Mouse (Mus musculus) hindbrain, embryonic 10.5 days (tissue): ENCODE results near the gene Zfp579. TPM values are rescaled to one million over a fixed set of nuclear protein-coding genes. Genes with fewer than 3 reads are reported as not detected.

Source experiments
- DNase-seq: peaks from one replicate; pipeline ENCODE4 v3.0.0-alpha.2; 2017; ENCODE audit warnings: low spot score
- H3K27ac ChIP-seq: fragments of 300-500 bp; sonication (generic); 2 replicates; pipeline ENCODE4 v1.5.1; 2016; ENCODE audit warnings: mild to moderate bottlenecking, moderate library complexity
- H3K27me3 ChIP-seq: fragments of 300-500 bp; sonication (generic); 2 replicates; pipeline ENCODE4 v1.6.1; 2016; ENCODE audit warnings: mild to moderate bottlenecking; ENCODE audit not compliant: poor library complexity, insufficient read depth, severe bottlenecking
- H3K36me3 ChIP-seq: fragments of 300-500 bp; sonication (generic); 2 replicates; pipeline ENCODE4 v1.6.1; 2016; ENCODE audit warnings: mild to moderate bottlenecking, moderate library complexity
- H3K4me1 ChIP-seq: fragments of 300-500 bp; sonication (generic); replicated peaks from 2 replicates; pipeline ENCODE4 v1.6.1; 2016; ENCODE audit warnings: mild to moderate bottlenecking
- H3K4me3 ChIP-seq: fragments of 300-500 bp; sonication (generic); 2 replicates; pipeline ENCODE4 v1.5.1; 2016; ENCODE audit warnings: mild to moderate bottlenecking, moderate library complexity
- H3K9me3 ChIP-seq: fragments of 300-500 bp; sonication (generic); 2 replicates; pipeline ENCODE4 v1.6.1; 2016; ENCODE audit warnings: mild to moderate bottlenecking, moderate library complexity
- WGBS: fragments of 180-500 bp; shearing (Covaris S2); methylation state at CpG from one replicate; pipeline ENCODE4 v1.1.7; 2016; 5-methylcytosine and 5-hydroxymethylcytosine counted together
- polyA plus RNA-seq: library from polyadenylated mRNA; unstranded; fragments of >200 nt; fragmentation: Nextera tagmentation; extraction: Ambion mirVana; gene quantifications from 2 replicates; pipeline ENCODE4 v1.2.1, GENCODE M21; 2016

The Zfp579 gene
- polyA plus RNA-seq, 1 experiment from 2014 or later = 43.1 TPM

- Histone ChIP-seq H3K4me1 (no peaks in the 10 kb centered on the region; the same call in 1 of the 2 replicates), H3K4me3 (no peak overlapping the region), H3K27ac (no peak overlapping the region), H3K27me3 (no peaks in the 10 kb centered on the region), H3K9me3 (peaks cover 7% of the 10 kb centered on the region; the same call in 1 of the 2 replicates), H3K36me3 (no peaks in the 10 kb centered on the region)
- no peak for DNase-seq
- 83% methylated on average over 18 of the region's 18 CpGs for WGBS
Observed at GRCm38 (mm10) chr7:4972321-4973047, 23.5 kb downstream of the Zfp579 start.

GRCm38 (mm10) chr7:4971710-4972109 lies 24.2 kb downstream of the Zfp579 start:
- 0 out of 2 replicates have a peak, but pooled peaks cover 5% of the 10 kb centered on the region for H3K9me3 ChIP-seq
- H3K4me1 ChIP-seq = no peaks in the 10 kb centered on the region; the same call in 1 of the 2 replicates
- no peaks in the 10 kb centered on the region for H3K27me3 ChIP-seq
- H3K27ac ChIP-seq = no peak overlapping the region
- WGBS = 30% methylated on average over 7 of the region's 7 CpGs
- H3K4me3 ChIP-seq = no peak overlapping the region
- H3K36me3 ChIP-seq = no peaks in the 10 kb centered on the region
- DNase-seq = no peak

GRCm38 (mm10) chr7:4971068-4971467 lies 24.9 kb downstream of the Zfp579 start, which contains the start of gene Sbk3:
Gene Sbk3 (minus strand): TSS chr7:4971168.
- H3K9me3 ChIP-seq = 0 out of 2 replicates have a peak, but pooled peaks cover 4% of the 10 kb centered on the region
- H3K4me1 ChIP-seq = no peaks in the 10 kb centered on the region; the same call in 1 of the 2 replicates
- no peak within 1 kb of the TSS for H3K4me3 ChIP-seq
- H3K36me3 ChIP-seq = no peaks in the 10 kb centered on the region
- no peak within 1 kb of the TSS; the same call in 1 of the 2 replicates for H3K27ac ChIP-seq
- no peaks in the 10 kb centered on the region for H3K27me3 ChIP-seq
- no peak for DNase-seq
- 49% methylated on average over 6 of the region's 6 CpGs for WGBS

GRCm38 (mm10) chr7:4964988-4965387 lies 31.0 kb downstream of the Zfp579 start:
- H3K27me3 ChIP-seq = no peaks in the 10 kb centered on the region
- no peak overlapping the region for H3K27ac ChIP-seq
- no peaks in the 10 kb centered on the region for H3K36me3 ChIP-seq
- DNase-seq = no peak
- H3K4me1 ChIP-seq = 0 out of 2 replicates have a peak, but pooled peaks cover 7% of the 10 kb centered on the region
- H3K9me3 ChIP-seq = 0 out of 2 replicates have a peak, but pooled peaks cover 4% of the 10 kb centered on the region
- H3K4me3 ChIP-seq = no peak overlapping the region
- WGBS = 85% methylated on average over 5 of the region's 5 CpGs

- H3K36me3 ChIP-seq = no peaks in the 10 kb centered on the region
- H3K4me3 ChIP-seq = peak within 1 kb of the TSS; percentile 18; the same call in 1 of the 2 replicates
- 9% methylated on average over 10 of the region's 10 CpGs for whole genome bisulfite sequencing
- H3K27me3 ChIP-seq = no peaks in the 10 kb centered on the region
- H3K4me1 ChIP-seq = 0 out of 2 replicates have a peak, but pooled peaks cover 7% of the 10 kb centered on the region
- peak; percentile 62 for DNase-seq
- H3K27ac ChIP-seq = no peak within 1 kb of the TSS
- H3K9me3 ChIP-seq = 0 out of 2 replicates have a peak, but pooled peaks cover under 1% of the 10 kb centered on the region
Observed at GRCm38 (mm10) chr7:4964272-4964671, 31.7 kb downstream of the Zfp579 start, which contains the start of gene Sbk2. Gene Sbk2 (minus strand): TSS chr7:4964406.

GRCm38 (mm10) chr7:4963527-4963926 lies 32.4 kb downstream of the Zfp579 start:
- no peak for DNase-seq
- H3K4me1 ChIP-seq = 0 out of 2 replicates have a peak, but pooled peaks cover 7% of the 10 kb centered on the region
- no peaks in the 10 kb centered on the region for H3K27me3 ChIP-seq
- no peak overlapping the region for H3K27ac ChIP-seq
- H3K36me3 ChIP-seq = no peaks in the 10 kb centered on the region
- no peaks in the 10 kb centered on the region for H3K9me3 ChIP-seq
- WGBS = 75% methylated on average over 5 of the region's 5 CpGs
- H3K4me3 ChIP-seq = no peak overlapping the region

GRCm38 (mm10) chr7:4957361-4957760 lies 38.6 kb downstream of the Zfp579 start:
- WGBS = 82% methylated on average over 10 of the region's 10 CpGs
- Histone ChIP-seq H3K36me3 (no peaks in the 10 kb centered on the region), H3K27ac (no peak overlapping the region; the same call in 1 of the 2 replicates), H3K4me1 (no peaks in the 10 kb centered on the region), H3K9me3 (no peaks in the 10 kb centered on the region), H3K4me3 (no peak overlapping the region), H3K27me3 (no peaks in the 10 kb centered on the region)
- no peak for DNase-seq

GRCm38 (mm10) chr7:4953815-4954445 lies 42.0 kb downstream of the Zfp579 start:
- Histone ChIP-seq H3K36me3 (no peaks in the 10 kb centered on the region), H3K27ac (no peak overlapping the region), H3K4me1 (no peaks in the 10 kb centered on the region), H3K27me3 (no peaks in the 10 kb centered on the region), H3K9me3 (0 out of 2 replicates have a peak, but pooled peaks cover 4% of the 10 kb centered on the region), H3K4me3 (no peak overlapping the region)
- WGBS = 29% methylated on average over 10 of the region's 10 CpGs
- no peak for DNase-seq

GRCm38 (mm10) chr7:4950561-4951342 lies 45.2 kb downstream of the Zfp579 start:
- no peaks in the 10 kb centered on the region for H3K27me3 ChIP-seq
- 87% methylated on average over 19 of the region's 19 CpGs for WGBS

GRCm38 (mm10) chr7:4948386-4948785 lies 47.6 kb downstream of the Zfp579 start:
- H3K27me3 ChIP-seq = no peaks in the 10 kb centered on the region
- H3K27ac ChIP-seq = no peak overlapping the region
- 73% methylated on average over 6 of the region's 6 CpGs for WGBS
- H3K36me3 ChIP-seq = no peaks in the 10 kb centered on the region
- 0 out of 2 replicates have a peak, but pooled peaks cover 4% of the 10 kb centered on the region for H3K9me3 ChIP-seq
- DNase-seq = no peak
- no peak overlapping the region for H3K4me3 ChIP-seq
- peaks cover 2% of the 10 kb centered on the region for H3K4me1 ChIP-seq

More at GRCm38 (mm10) chr7:4950561-4951342, 45.2 kb downstream of the Zfp579 start:
- Histone ChIP-seq H3K4me1 (no peaks in the 10 kb centered on the region), H3K9me3 (0 out of 2 replicates have a peak, but pooled peaks cover 4% of the 10 kb centered on the region), H3K27ac (no peak overlapping the region), H3K36me3 (no peaks in the 10 kb centered on the region), H3K4me3 (no peak overlapping the region)
- no peak for DNase-seq

- 62% methylated on average over 2 of the region's 2 CpGs for whole genome bisulfite sequencing
Observed at GRCm38 (mm10) chr7:4947855-4948254, 48.1 kb downstream of the Zfp579 start.

GRCm38 (mm10) chr7:4943223-4943815 lies 52.6 kb downstream of the Zfp579 start:
- H3K9me3 ChIP-seq = no peaks in the 10 kb centered on the region
- H3K4me3 ChIP-seq = peak overlapping the region; percentile 39
- 18% methylated on average over 15 of the region's 15 CpGs for WGBS
- H3K36me3 ChIP-seq = no peaks in the 10 kb centered on the region
- no peaks in the 10 kb centered on the region for H3K27me3 ChIP-seq
- DNase-seq = peak; percentile 90
- H3K27ac ChIP-seq = peak overlapping the region; percentile 59; the same call in 1 of the 2 replicates
- peaks cover 4% of the 10 kb centered on the region for H3K4me1 ChIP-seq

More at GRCm38 (mm10) chr7:4947855-4948254, 48.1 kb downstream of the Zfp579 start:
- H3K36me3 ChIP-seq = no peaks in the 10 kb centered on the region
- H3K9me3 ChIP-seq = 0 out of 2 replicates have a peak, but pooled peaks cover 4% of the 10 kb centered on the region
- DNase-seq = no peak
- no peaks in the 10 kb centered on the region for H3K27me3 ChIP-seq
- no peak overlapping the region for H3K4me3 ChIP-seq
- no peak overlapping the region for H3K27ac ChIP-seq
- peaks cover 4% of the 10 kb centered on the region for H3K4me1 ChIP-seq
